ENCODE assay signal across 8 mouse cellular contexts in the genomic region with DNA sequence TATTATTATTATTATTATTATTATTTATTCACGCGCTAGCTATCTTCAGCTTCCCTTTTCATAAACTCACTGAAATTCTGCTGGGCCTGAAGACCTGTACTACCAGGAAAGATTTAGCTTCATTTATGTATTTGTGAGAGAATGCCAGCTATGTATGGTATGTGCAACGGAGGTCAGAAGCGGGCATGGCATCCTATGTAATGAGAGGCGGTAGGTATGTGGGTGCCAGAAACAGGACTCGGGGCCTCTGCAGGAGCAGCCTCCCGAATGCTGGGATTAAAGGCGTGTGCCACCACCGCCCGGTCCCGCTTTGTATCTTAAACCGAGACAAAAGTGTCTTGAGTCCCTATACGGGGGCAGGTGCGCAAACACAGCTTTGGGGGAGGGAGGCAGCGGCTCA. TPM values are rescaled to one million over a fixed set of nuclear protein-coding genes. Genes with fewer than 3 reads are reported as not detected.
DNase-seq lines count a peak whose midpoint lies in the region; ATAC-seq lines count a peak whose summit lies in the region.

No protein-coding gene starts in this region.

- WGBS in kidney, embryonic 15.5 days, result 6% methylated on average over 15 of the region's 15 CpGs
- 6% methylated on average over 15 of the region's 15 CpGs for WGBS in hindbrain, embryonic 14.5 days
- 6% methylated on average over 15 of the region's 15 CpGs for WGBS in midbrain, embryonic 14.5 days

- peak overlapping the region; percentile 93 for H3K27ac ChIP-seq in kidney, embryonic 15.5 days
- H3K27ac ChIP-seq in hindbrain, embryonic 14.5 days, result peak overlapping the region; percentile 94
- H3K27ac ChIP-seq in midbrain, embryonic 14.5 days (replicated peaks; ENCODE audit: low read depth, low read length), result peak overlapping the region; percentile 91

- 0 out of 2 replicates have a peak, but pooled peaks have one; percentile 1 for ATAC-seq in kidney, embryonic 15.5 days (replicated peaks; ENCODE audit: low FRiP score)
- peak; percentile 5 for ATAC-seq in hindbrain, embryonic 14.5 days (ENCODE audit: low FRiP score)
- no peak for ATAC-seq in midbrain, embryonic 14.5 days (ENCODE audit: low FRiP score, low TSS enrichment)

- peak overlapping the region; percentile 80 for H3K9ac ChIP-seq in kidney, embryonic 15.5 days
- peak overlapping the region; percentile 91 for H3K9ac ChIP-seq in hindbrain, embryonic 14.5 days
- H3K9ac ChIP-seq in midbrain, embryonic 14.5 days (replicated peaks; ENCODE audit: low read length), result peak overlapping the region; percentile 80

- H3K9me3 ChIP-seq in kidney, embryonic 15.5 days (replicated peaks), result no peaks in the 10 kb centered on the region
- no peaks in the 10 kb centered on the region for H3K9me3 ChIP-seq in hindbrain, embryonic 14.5 days (ENCODE audit: control insufficient read depth, low read length)
- H3K9me3 ChIP-seq in midbrain, embryonic 14.5 days (ENCODE audit: control insufficient read depth, low read length), result no peaks in the 10 kb centered on the region

- DNase-seq in kidney, postnatal 10 days, result no peak
- peak; percentile 61 for DNase-seq in ZHBTc4 (ENCODE audit: low read depth, low spot score)
- no peak for DNase-seq in hindbrain, embryonic 14.5 days (ENCODE audit: low spot score)
- DNase-seq in midbrain, embryonic 14.5 days, result no peak
- no peak for DNase-seq in urinary bladder, postnatal 10 days (ENCODE audit: low spot score)
- no peak for DNase-seq in right cerebral cortex, adult 18-20 months
- no peak for DNase-seq in right cerebral cortex, postnatal 25 days

- H3K36me3 ChIP-seq in kidney, embryonic 15.5 days, result peaks cover 60% of the 10 kb centered on the region
- H3K36me3 ChIP-seq in hindbrain, embryonic 14.5 days (replicated peaks; ENCODE audit: control insufficient read depth, insufficient read depth), result peaks cover 45% of the 10 kb centered on the region
- H3K36me3 ChIP-seq in midbrain, embryonic 14.5 days (ENCODE audit: control insufficient read depth, insufficient read depth, low read length), result peaks cover 57% of the 10 kb centered on the region

- H3K4me2 ChIP-seq in kidney, embryonic 15.5 days, result peak overlapping the region; percentile 96
- H3K4me2 ChIP-seq in hindbrain, embryonic 14.5 days (replicated peaks), result peak overlapping the region; percentile 92
- H3K4me2 ChIP-seq in midbrain, embryonic 14.5 days (ENCODE audit: low read length), result peak overlapping the region; percentile 98

- no peaks in the 10 kb centered on the region for H3K27me3 ChIP-seq in kidney, embryonic 15.5 days
- no peaks in the 10 kb centered on the region for H3K27me3 ChIP-seq in hindbrain, embryonic 14.5 days (ENCODE audit: control insufficient read depth, insufficient read depth, low read length)
- no peaks in the 10 kb centered on the region for H3K27me3 ChIP-seq in midbrain, embryonic 14.5 days (ENCODE audit: control insufficient read depth, insufficient read depth, low read length)

- peaks cover 27% of the 10 kb centered on the region for H3K4me1 ChIP-seq in kidney, embryonic 15.5 days
- H3K4me1 ChIP-seq in hindbrain, embryonic 14.5 days (replicated peaks; ENCODE audit: control insufficient read depth, insufficient read depth, low read length), result peaks cover 17% of the 10 kb centered on the region
- H3K4me1 ChIP-seq in midbrain, embryonic 14.5 days (ENCODE audit: control insufficient read depth, insufficient read depth, low read length), result peaks cover 6% of the 10 kb centered on the region

- peak overlapping the region; percentile 86 for H3K4me3 ChIP-seq in kidney, embryonic 15.5 days (replicated peaks)
- peak overlapping the region; percentile 72 for H3K4me3 ChIP-seq in hindbrain, embryonic 14.5 days (replicated peaks; ENCODE audit: low read length)
- H3K4me3 ChIP-seq in midbrain, embryonic 14.5 days (replicated peaks; ENCODE audit: low read depth, low read length), result peak overlapping the region; percentile 70

RNA-seq across cellular contexts. Expression of a gene that starts 0.6 kb away (rescaled TPM):
- 35.2 and 36.7 TPM in 2 replicates for polyA plus RNA-seq in kidney, embryonic 15.5 days (2015; fragmentation: Nextera tagmentation; extraction: Ambion mirVana)
- 41.9 and 42.9 TPM in 2 replicates for polyA plus RNA-seq in hindbrain, embryonic 14.5 days (2014; fragmentation: Nextera tagmentation; extraction: Ambion mirVana)
- polyA plus RNA-seq in midbrain, embryonic 14.5 days (2014; fragmentation: Nextera tagmentation; extraction: Ambion mirVana), result 31.8 and 42.5 TPM in 2 replicates

RNA-seq across cellular contexts. Expression of a gene that starts 9.5 kb away (rescaled TPM):
- polyA plus RNA-seq in kidney, embryonic 15.5 days (2015; fragmentation: Nextera tagmentation; extraction: Ambion mirVana), result 120 and 131 TPM in 2 replicates
- 183 and 191 TPM in 2 replicates for polyA plus RNA-seq in hindbrain, embryonic 14.5 days (2014; fragmentation: Nextera tagmentation; extraction: Ambion mirVana)
- 201 and 236 TPM in 2 replicates for polyA plus RNA-seq in midbrain, embryonic 14.5 days (2014; fragmentation: Nextera tagmentation; extraction: Ambion mirVana)

RNA-seq across cellular contexts. Expression of a gene that starts 16.7 kb away (rescaled TPM):
- polyA plus RNA-seq in kidney, embryonic 15.5 days (2015; fragmentation: Nextera tagmentation; extraction: Ambion mirVana), result 77.2 and 80.2 TPM in 2 replicates
- 60.3 and 63.3 TPM in 2 replicates for polyA plus RNA-seq in hindbrain, embryonic 14.5 days (2014; fragmentation: Nextera tagmentation; extraction: Ambion mirVana)
- polyA plus RNA-seq in midbrain, embryonic 14.5 days (2014; fragmentation: Nextera tagmentation; extraction: Ambion mirVana), result 57.6 and 61.0 TPM in 2 replicates

RNA-seq across cellular contexts. Expression of a gene that starts 24.1 kb away (rescaled TPM):
- 52.6 and 52.7 TPM in 2 replicates for polyA plus RNA-seq in kidney, embryonic 15.5 days (2015; fragmentation: Nextera tagmentation; extraction: Ambion mirVana)
- 60.7 and 65.5 TPM in 2 replicates for polyA plus RNA-seq in hindbrain, embryonic 14.5 days (2014; fragmentation: Nextera tagmentation; extraction: Ambion mirVana)
- polyA plus RNA-seq in midbrain, embryonic 14.5 days (2014; fragmentation: Nextera tagmentation; extraction: Ambion mirVana), result 62.6 and 70.0 TPM in 2 replicates

RNA-seq across cellular contexts. Expression of a gene that starts 42.4 kb away (rescaled TPM):
- 70.1 and 71.8 TPM in 2 replicates for polyA plus RNA-seq in kidney, embryonic 15.5 days (2015; fragmentation: Nextera tagmentation; extraction: Ambion mirVana)
- 68.8 and 72.0 TPM in 2 replicates for polyA plus RNA-seq in hindbrain, embryonic 14.5 days (2014; fragmentation: Nextera tagmentation; extraction: Ambion mirVana)
- polyA plus RNA-seq in midbrain, embryonic 14.5 days (2014; fragmentation: Nextera tagmentation; extraction: Ambion mirVana), result 57.4 and 62.7 TPM in 2 replicates
